19 mouse cellular contexts compared by ENCODE assay signal in the genomic region with DNA sequence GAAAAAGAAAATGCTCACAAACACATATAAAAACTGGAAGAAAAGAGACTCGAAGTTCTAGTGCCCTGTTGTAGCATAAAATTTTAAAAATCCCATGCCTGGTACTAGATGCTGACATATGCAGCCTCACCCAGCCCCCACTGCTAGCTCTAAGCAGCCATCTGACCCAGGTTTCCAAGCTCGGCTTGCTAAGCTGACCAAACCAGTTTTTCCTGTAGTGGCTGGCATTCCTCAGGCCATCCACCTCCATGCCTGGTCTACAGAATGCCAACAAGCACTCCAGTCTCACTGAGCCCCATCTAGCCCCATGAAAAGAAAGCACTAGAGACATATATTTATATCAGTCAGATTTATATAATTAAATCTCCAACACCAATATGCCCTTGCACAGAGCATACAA.
DNase-seq lines count a peak whose midpoint lies in the region; ATAC-seq and TF ChIP-seq lines count a peak whose summit lies in the region.
"Had no signal": no experiment of that assay in that cellular context is flagged by ENCODE, and none has a peak within 500 bp of the region (broad histone marks: within the 10 kb centered on the region; RNA-seq: fewer than 3 reads in every experiment).

No protein-coding gene starts in this region.

- H3K27ac ChIP-seq in lung, embryonic 14.5 days (ENCODE audit: low read depth), result no peak overlapping the region
- H3K27ac ChIP-seq: embryonic facial prominence, embryonic 12.5 days; hindbrain, embryonic 14.5 days; left cerebral cortex, adult 2 months; liver, embryonic 12.5 days; neural tube, embryonic 12.5 days had no signal

- no peaks in the 10 kb centered on the region for H3K4me1 ChIP-seq in lung, embryonic 14.5 days (ENCODE audit: insufficient read depth)
- H3K4me1 ChIP-seq: embryonic facial prominence, embryonic 12.5 days; heart, embryonic 12.5 days; liver, embryonic 12.5 days; neural tube, embryonic 12.5 days had no signal

- H3K9ac ChIP-seq in lung, embryonic 14.5 days, result no peak overlapping the region
- H3K9ac ChIP-seq: embryonic facial prominence, embryonic 12.5 days; heart, embryonic 12.5 days; hindbrain, embryonic 14.5 days; liver, embryonic 12.5 days; neural tube, embryonic 12.5 days had no signal

- H3K36me3 ChIP-seq in lung, embryonic 14.5 days (ENCODE audit: insufficient read depth), result no peaks in the 10 kb centered on the region
- H3K36me3 ChIP-seq: embryonic facial prominence, embryonic 12.5 days; heart, embryonic 12.5 days; liver, embryonic 12.5 days; neural tube, embryonic 12.5 days had no signal

- peak; percentile 98 for ATAC-seq in lung, embryonic 14.5 days (ENCODE audit: insufficient read depth)
- ATAC-seq: CD4-positive, CD25-positive, alpha-beta regulatory T cell, adult 4 months; liver, embryonic 12.5 days had no signal

- 29% methylated on average over 2 of the region's 2 CpGs for WGBS in lung, embryonic 14.5 days

- H3K4me3 ChIP-seq in lung, embryonic 14.5 days (ENCODE audit: low read depth, low read length), result no peak overlapping the region
- H3K4me3 ChIP-seq: embryonic facial prominence, embryonic 12.5 days; heart, embryonic 12.5 days; left cerebral cortex, adult 2 months; liver, embryonic 12.5 days; neural tube, embryonic 12.5 days had no signal

- DNase-seq in urinary bladder, postnatal 14 days (ENCODE audit: low spot score), result peak; percentile 74
- no peak for DNase-seq in urinary bladder, postnatal 10 days (ENCODE audit: low spot score)
- DNase-seq in kidney, adult 8-10 months, result peak; percentile 58 to 78
- peak; percentile 80 for DNase-seq in lung, embryonic 14.5 days
- peak; percentile 32 to 42 for DNase-seq in urinary bladder, postnatal 36 days (ENCODE audit: low spot score in 2 of 2)
- DNase-seq in gastrocnemius, postnatal 36 days, result no peak
- DNase-seq in spleen, postnatal 10 days (ENCODE audit: low spot score in 2 of 2), result no peak
- no peak for DNase-seq in left cerebral cortex, postnatal 14 days (ENCODE audit: low spot score in 2 of 2)
- DNase-seq: adrenal gland, adult 2 months; right cerebral cortex, postnatal 25 days; thymus, adult 2 months had no signal

- no peaks in the 10 kb centered on the region for H3K27me3 ChIP-seq in lung, embryonic 14.5 days (ENCODE audit: insufficient read depth, low read length)
- H3K27me3 ChIP-seq: embryonic facial prominence, embryonic 12.5 days; heart, embryonic 12.5 days; liver, embryonic 12.5 days; neural tube, embryonic 12.5 days had no signal

- no peaks in the 10 kb centered on the region for H3K9me3 ChIP-seq in lung, embryonic 14.5 days (ENCODE audit: low read depth, low read length)
- H3K9me3 ChIP-seq: embryonic facial prominence, embryonic 12.5 days; heart, embryonic 12.5 days; liver, embryonic 12.5 days; neural tube, embryonic 12.5 days had no signal

- H3K4me2 ChIP-seq in lung, embryonic 14.5 days, result no peak overlapping the region
- H3K4me2 ChIP-seq: embryonic facial prominence, embryonic 12.5 days; heart, embryonic 12.5 days; hindbrain, embryonic 14.5 days; liver, embryonic 12.5 days; midbrain, embryonic 11.5 days; neural tube, embryonic 12.5 days had no signal

- intact Hi-C loops in gastrocnemius, postnatal 36 days (cut with DNase I), result no loop called here
- intact Hi-C loops in left cerebral cortex, postnatal 14 days (cut with DNase I), result no loop called here

- TF ChIP-seq CTCF in lung, embryonic 14.5 days (IDR thresholded peaks at IDR 0.05; ENCODE audit: low read depth), result no peak

Comparison
In these comparisons a context has a peak if more than half of its experiments do, and no peak if none do; other contexts are left out.
1. DNase-seq: peak in urinary bladder, postnatal 14 days (single experiment), kidney, adult 8-10 months (2 of 2), lung, embryonic 14.5 days (single experiment) and urinary bladder, postnatal 36 days (2 of 2); none in urinary bladder, postnatal 10 days (single experiment), gastrocnemius, postnatal 36 days (0 of 2), spleen, postnatal 10 days (0 of 2) and left cerebral cortex, postnatal 14 days (0 of 2).